Comparison of ENCODE assay signal across 19 mouse cellular contexts in genomic region chr8:122716566-122716965, GRCm38 (mm10). TPM values are rescaled to one million over a fixed set of nuclear protein-coding genes. Genes with fewer than 3 reads are reported as not detected.
A peak's percentile ranks its signal among the peaks of the same experiment; 100 is the strongest.
DNase-seq lines count a peak whose midpoint lies in the region; ATAC-seq and TF ChIP-seq lines count a peak whose summit lies in the region.
"Had no signal": no experiment of that assay in that cellular context is flagged by ENCODE, and none has a peak within 500 bp of the region (broad histone marks: within the 10 kb centered on the region; RNA-seq: fewer than 3 reads in every experiment).

No protein-coding gene starts in this region.

- TF ChIP-seq RAD21 in CH12.LX (IDR thresholded peaks at IDR 0.05; ENCODE audit: low read depth, low read length): peak; percentile 0

- in situ Hi-C loops in CH12.LX (cut with MboI; ENCODE audit: low pct_ligation_motif_present, low pct_unique_long_range_greater_than_20kb, low sequenced_read_pairs): loop anchor here (5.0 kb wide), 2 partner anchors 41 to 81 kb away; no protein-coding TSS in a partner anchor

- TF ChIP-seq POLR2A in CH12.LX (IDR thresholded peaks at IDR 0.05; ENCODE audit: low read depth, low read length): no peak

- no peaks in the 10 kb centered on the region for H3K79me2 ChIP-seq in CH12.LX (replicated peaks; ENCODE audit: control insufficient read depth, extremely low read depth, insufficient read depth, poor library complexity, severe bottlenecking)

- H3K27ac ChIP-seq in neural tube, embryonic 15.5 days (replicated peaks): 0 out of 2 replicates have a peak overlapping the region, but pooled peaks have one; percentile 5
- H3K27ac ChIP-seq in CH12.LX (ENCODE audit: insufficient read depth, low read depth): no peak overlapping the region
- no peak overlapping the region for H3K27ac ChIP-seq in midbrain, embryonic 10.5 days (replicated peaks)
- H3K27ac ChIP-seq: hindbrain, postnatal 0 days; kidney, postnatal 0 days; layer of hippocampus, adult 2 months; midbrain, embryonic 13.5 days had no signal

- TF ChIP-seq EP300 in CH12.LX (IDR thresholded peaks at IDR 0.05; ENCODE audit: low read length): no peak

- no peak overlapping the region for H3K9ac ChIP-seq in neural tube, embryonic 15.5 days (replicated peaks)
- no peak overlapping the region for H3K9ac ChIP-seq in CH12.LX (ENCODE audit: insufficient read depth, low read depth)
- H3K9ac ChIP-seq: heart, embryonic 12.5 days; midbrain, embryonic 13.5 days had no signal

- H3K27me3 ChIP-seq in neural tube, embryonic 15.5 days (replicated peaks): no peaks in the 10 kb centered on the region
- H3K27me3 ChIP-seq in CH12.LX (replicated peaks): peaks cover 10% of the 10 kb centered on the region
- peaks cover 46% of the 10 kb centered on the region for H3K27me3 ChIP-seq in midbrain, embryonic 10.5 days (ENCODE audit: low read depth, poor library complexity, severe bottlenecking)
- H3K27me3 ChIP-seq: midbrain, embryonic 13.5 days had no signal

- intact Hi-C loops in left cerebral cortex, postnatal 4 days (cut with DNase I): no loop called here
- intact Hi-C loops in left cerebral cortex, postnatal 36 days (cut with DNase I): no loop called here

- no peak overlapping the region for H3K4me2 ChIP-seq in neural tube, embryonic 15.5 days
- H3K4me2 ChIP-seq in CH12.LX (ENCODE audit: insufficient read depth, low read depth, poor library complexity, severe bottlenecking): no peak overlapping the region
- H3K4me2 ChIP-seq: heart, embryonic 12.5 days; midbrain, embryonic 13.5 days had no signal

- no peaks in the 10 kb centered on the region for H3K9me3 ChIP-seq in neural tube, embryonic 15.5 days (replicated peaks)
- no peaks in the 10 kb centered on the region for H3K9me3 ChIP-seq in CH12.LX (replicated peaks; ENCODE audit: low read length)
- H3K9me3 ChIP-seq in midbrain, embryonic 10.5 days (replicated peaks): no peaks in the 10 kb centered on the region
- H3K9me3 ChIP-seq: heart, embryonic 12.5 days; midbrain, embryonic 13.5 days had no signal

- dilution Hi-C loops in CH12.LX (cut with MboI; ENCODE audit: extremely low pct_ligation_motif_present, extremely low pct_unique_long_range_greater_than_20kb, low sequenced_read_pairs): no loop called here

- DNase-seq in left cerebral cortex, postnatal 4 days: peak; percentile 63
- no peak for DNase-seq in left cerebral cortex, postnatal 36 days (ENCODE audit: low spot score in 2 of 2)
- DNase-seq in neural tube, embryonic 10.5 days (ENCODE audit: extremely low spot score, low spot score): no peak
- no peak for DNase-seq in CH12.LX (ENCODE audit: extremely low read depth)
- DNase-seq in brain, adult 2 months (ENCODE audit: low read depth, low spot score): peak; percentile 30
- no peak for DNase-seq in midbrain, embryonic 10.5 days (ENCODE audit: low spot score)
- no peak for DNase-seq in frontal cortex, postnatal 25 days (ENCODE audit: low spot score in 2 of 2)
- DNase-seq: adrenal gland, postnatal 25 days; cerebellum, adult 9-11 months; embryo, embryonic 11 days; heart, postnatal 36 days; kidney, adult 11 months; liver had no signal

- 81% methylated on average over 8 of the region's 8 CpGs for WGBS in neural tube, embryonic 15.5 days
- 83% methylated on average over 8 of the region's 8 CpGs for WGBS in midbrain, embryonic 10.5 days

- peak in 1 of 2 experiments; percentile 15; a peak in 1 of 4 replicates for TF ChIP-seq CTCF in CH12.LX (conservative IDR thresholded peaks at IDR 0.05 in 1 of 2, IDR thresholded peaks at IDR 0.05 in 1 of 2; ENCODE audit: low read depth in 2 of 2, low read length in 2 of 2)

- no peaks in the 10 kb centered on the region for H3K36me3 ChIP-seq in neural tube, embryonic 15.5 days
- H3K36me3 ChIP-seq in CH12.LX (replicated peaks in 1 of 2; ENCODE audit: control insufficient read depth in 1 of 2, insufficient read depth in 1 of 2, low read length in 1 of 2): no peaks in the 10 kb centered on the region
- H3K36me3 ChIP-seq in midbrain, embryonic 10.5 days: no peaks in the 10 kb centered on the region
- H3K36me3 ChIP-seq: heart, embryonic 12.5 days; midbrain, embryonic 13.5 days had no signal

- no peak for ATAC-seq in neural tube, embryonic 15.5 days (ENCODE audit: low FRiP score)
- ATAC-seq: hindbrain, postnatal 0 days; midbrain, embryonic 13.5 days had no signal

- H3K4me3 ChIP-seq in neural tube, embryonic 15.5 days (replicated peaks): no peak overlapping the region
- no peak overlapping the region for H3K4me3 ChIP-seq in CH12.LX (replicated peaks in 1 of 3; ENCODE audit: low read depth in 2 of 3, low read length in 2 of 3, poor library complexity in 1 of 3)
- H3K4me3 ChIP-seq in midbrain, embryonic 10.5 days: no peak overlapping the region
- H3K4me3 ChIP-seq: heart, embryonic 12.5 days; layer of hippocampus, adult 2 months; midbrain, embryonic 13.5 days had no signal

- peaks cover 34% of the 10 kb centered on the region for H3K4me1 ChIP-seq in neural tube, embryonic 15.5 days
- peaks cover 22 to 48% of the 10 kb centered on the region in 2 experiments for H3K4me1 ChIP-seq in CH12.LX (ENCODE audit: control insufficient read depth in 1 of 2, insufficient read depth in 2 of 2)
- H3K4me1 ChIP-seq in midbrain, embryonic 10.5 days: peaks cover 32% of the 10 kb centered on the region

TF ChIP-seq in CH12.LX, 34 proteins besides CTCF, POLR2A, EP300 and RAD21:
- TF ChIP-seq ELF1 (IDR thresholded peaks at IDR 0.05; ENCODE audit: low read depth, low read length) (no peak), KAT2A (IDR thresholded peaks at IDR 0.05; ENCODE audit: insufficient replicate concordance, low read length) (no peak), PAX5 (IDR thresholded peaks at IDR 0.05; ENCODE audit: low read length) (no peak), GABPA (IDR thresholded peaks at IDR 0.05; ENCODE audit: insufficient replicate concordance, low read depth, low read length) (no peak), TBP (conservative IDR thresholded peaks at IDR 0.05; ENCODE audit: low read depth, low read length) (no peak), ZNF384 (IDR thresholded peaks at IDR 0.05; ENCODE audit: low read depth, low read length) (no peak), USF1 (IDR thresholded peaks at IDR 0.05; ENCODE audit: low read depth, low read length) (no peak), SMC3 (IDR thresholded peaks at IDR 0.05; ENCODE audit: low read depth, low read length) (no peak), NELFE (IDR thresholded peaks at IDR 0.05; ENCODE audit: low read depth, low read length) (no peak), ETS1 (conservative IDR thresholded peaks at IDR 0.05; ENCODE audit: low read depth, low read length) (no peak), POLR2AphosphoS2 (IDR thresholded peaks at IDR 0.05; ENCODE audit: low read depth, low read length) (no peak), MAFK (IDR thresholded peaks at IDR 0.05; ENCODE audit: insufficient replicate concordance, low read length) (no peak), MAZ (IDR thresholded peaks at IDR 0.05; ENCODE audit: low read depth, low read length) (no peak), IRF4 (IDR thresholded peaks at IDR 0.05; ENCODE audit: low read depth, low read length) (no peak), TCF12 (IDR thresholded peaks at IDR 0.05; ENCODE audit: low read depth, low read length) (no peak), JUN (IDR thresholded peaks at IDR 0.05; ENCODE audit: insufficient read depth, low read depth, low read length) (no peak), NRF1 (IDR thresholded peaks at IDR 0.05; ENCODE audit: low read depth, low read length) (no peak)

RNA-seq across cellular contexts. Expression of gene Cbfa2t3, which starts 17.7 kb away (rescaled TPM):
- total RNA-seq in left cerebral cortex, postnatal 4 days (2021): 10 to 100 TPM; 20.7 to 20.8 TPM
- 10 to 100 TPM; 26.2 to 37.5 TPM for total RNA-seq in left cerebral cortex, postnatal 36 days (2021)
- polyA plus RNA-seq in neural tube, embryonic 15.5 days (2015; fragmentation: Nextera tagmentation; extraction: Ambion mirVana): 14.4 and 16.8 TPM in 2 replicates
- total RNA-seq in CH12.LX (2012; rRNA removed) (2.1 and 3.4 TPM in 2 replicates), CH12.LX (2014; rRNA removed) (0.43 and 0.47 TPM in 2 replicates)
- polyA plus RNA-seq in CH12.LX (2012; ENCODE audit: insufficient read length, low read depth): 16.5 and 22.6 TPM in 2 replicates
- 1.9 and 3.4 TPM in 2 replicates for polyA plus RNA-seq in midbrain, embryonic 10.5 days (2016; fragmentation: Nextera tagmentation; extraction: Ambion mirVana)

RNA-seq across cellular contexts. Expression of gene Acsf3, which starts 58.7 kb away (rescaled TPM):
- 10 to 100 TPM; 17.4 to 17.8 TPM for total RNA-seq in left cerebral cortex, postnatal 4 days (2021)
- 10 to 100 TPM; 20.5 to 23.9 TPM for total RNA-seq in left cerebral cortex, postnatal 36 days (2021)
- polyA plus RNA-seq in neural tube, embryonic 15.5 days (2015; fragmentation: Nextera tagmentation; extraction: Ambion mirVana): 15.2 and 20.3 TPM in 2 replicates
- total RNA-seq in CH12.LX (2012; rRNA removed): 8.8 and 9.0 TPM in 2 replicates
- 2.0 and 2.2 TPM in 2 replicates for total RNA-seq in CH12.LX (2014; rRNA removed)
- 10.4 and 12.7 TPM in 2 replicates for polyA plus RNA-seq in CH12.LX (2012; ENCODE audit: insufficient read length, low read depth)
- 17.8 and 18.6 TPM in 2 replicates for polyA plus RNA-seq in midbrain, embryonic 10.5 days (2016; fragmentation: Nextera tagmentation; extraction: Ambion mirVana)

Comparison
In these comparisons a context has a peak if more than half of its experiments do, and no peak if none do; other contexts are left out.
1. DNase-seq: peak in left cerebral cortex, postnatal 4 days (single experiment) and brain, adult 2 months (single experiment); none in left cerebral cortex, postnatal 36 days (0 of 2), neural tube, embryonic 10.5 days (single experiment), CH12.LX (single experiment), midbrain, embryonic 10.5 days (single experiment) and frontal cortex, postnatal 25 days (0 of 2).
2. RNA of gene Cbfa2t3, which starts 17.7 kb away (total RNA-seq): 26.2 to 37.5 TPM in left cerebral cortex, postnatal 36 days and 20.7 to 20.8 TPM in left cerebral cortex, postnatal 4 days; 0.43 to 3.4 TPM in CH12.LX; every median in the first group is over 4 times any median in the second.